ENCODE assay signal across 11 mouse cellular contexts in genomic region chr13:117062628-117063315, GRCm38 (mm10). TPM values are rescaled to one million over a fixed set of nuclear protein-coding genes. Genes with fewer than 3 reads are reported as not detected.
A peak's percentile ranks its signal among the peaks of the same experiment; 100 is the strongest.
DNase-seq lines count a peak whose midpoint lies in the region; ATAC-seq and TF ChIP-seq lines count a peak whose summit lies in the region.
"Had no signal": no experiment of that assay in that cellular context is flagged by ENCODE, and none has a peak within 500 bp of the region (broad histone marks: within the 10 kb centered on the region; RNA-seq: fewer than 3 reads in every experiment).

No protein-coding gene starts in this region.

- H3K4me2 ChIP-seq in lung, embryonic 14.5 days: peak overlapping the region; percentile 38
- H3K4me2 ChIP-seq in stomach, postnatal 0 days (replicated peaks; ENCODE audit: low read depth): peak overlapping the region; percentile 45
- H3K4me2 ChIP-seq: heart, embryonic 15.5 days had no signal

- H3K27me3 ChIP-seq in lung, embryonic 14.5 days (ENCODE audit: insufficient read depth, low read length): no peaks in the 10 kb centered on the region
- no peaks in the 10 kb centered on the region for H3K27me3 ChIP-seq in stomach, postnatal 0 days (ENCODE audit: control insufficient read depth, insufficient read depth, low read length)
- H3K27me3 ChIP-seq: heart, embryonic 15.5 days had no signal

- WGBS in lung, embryonic 14.5 days: 36% methylated on average over 17 of the region's 17 CpGs
- WGBS in stomach, postnatal 0 days: 37% methylated on average over 17 of the region's 17 CpGs

- no peaks in the 10 kb centered on the region for H3K36me3 ChIP-seq in lung, embryonic 14.5 days (ENCODE audit: insufficient read depth)
- H3K36me3 ChIP-seq in stomach, postnatal 0 days (ENCODE audit: control insufficient read depth, insufficient read depth, low read length): no peaks in the 10 kb centered on the region
- H3K36me3 ChIP-seq: heart, embryonic 15.5 days had no signal

- intact Hi-C loops in heart, postnatal 25 days (cut with DNase I): no loop called here

- H3K27ac ChIP-seq in lung, embryonic 14.5 days (ENCODE audit: low read depth): no peak overlapping the region
- H3K27ac ChIP-seq in stomach, postnatal 0 days (replicated peaks): peak overlapping the region; percentile 61; the same call in 1 of the 2 replicates
- H3K27ac ChIP-seq: heart, embryonic 15.5 days; liver, embryonic 14.5 days had no signal

- TF ChIP-seq CTCF in lung, embryonic 14.5 days (IDR thresholded peaks at IDR 0.05; ENCODE audit: low read depth): no peak
- no peak for TF ChIP-seq CTCF in stomach, postnatal 0 days (IDR thresholded peaks at IDR 0.05; ENCODE audit: low read depth)

- DNase-seq in heart, adult 18-20 months: peak; percentile 11 to 34
- DNase-seq in heart, postnatal 25 days (ENCODE audit: low spot score): no peak
- DNase-seq in urinary bladder, postnatal 14 days (ENCODE audit: low spot score): peak; percentile 4
- DNase-seq in urinary bladder, postnatal 10 days (ENCODE audit: low spot score): no peak
- DNase-seq in lung, embryonic 14.5 days: peak; percentile 72
- DNase-seq in stomach, postnatal 0 days (ENCODE audit: low spot score): no peak
- DNase-seq in spleen, postnatal 10 days (ENCODE audit: low spot score in 2 of 2): no peak
- DNase-seq: adrenal gland, postnatal 14 days had no signal

- H3K4me1 ChIP-seq in lung, embryonic 14.5 days (ENCODE audit: insufficient read depth): no peaks in the 10 kb centered on the region
- no peaks in the 10 kb centered on the region for H3K4me1 ChIP-seq in stomach, postnatal 0 days (replicated peaks; ENCODE audit: control insufficient read depth, insufficient read depth)
- H3K4me1 ChIP-seq: heart, embryonic 15.5 days had no signal

- no peaks in the 10 kb centered on the region for H3K9me3 ChIP-seq in lung, embryonic 14.5 days (ENCODE audit: low read depth, low read length)
- no peaks in the 10 kb centered on the region for H3K9me3 ChIP-seq in stomach, postnatal 0 days (ENCODE audit: control insufficient read depth, low read length)
- H3K9me3 ChIP-seq: heart, embryonic 15.5 days had no signal

- no peak for TF ChIP-seq EP300 in stomach, postnatal 0 days (optimal IDR thresholded peaks at IDR 0.05)

- no peak overlapping the region for H3K4me3 ChIP-seq in lung, embryonic 14.5 days (ENCODE audit: low read depth, low read length)
- peak overlapping the region; percentile 11; the same call in 1 of the 2 replicates for H3K4me3 ChIP-seq in stomach, postnatal 0 days (ENCODE audit: low read depth, low read length)
- H3K4me3 ChIP-seq: heart, embryonic 15.5 days had no signal

- H3K9ac ChIP-seq in lung, embryonic 14.5 days: no peak overlapping the region
- no peak overlapping the region for H3K9ac ChIP-seq in stomach, postnatal 0 days (ENCODE audit: low read length)
- H3K9ac ChIP-seq: heart, embryonic 15.5 days; liver, embryonic 14.5 days had no signal

- ATAC-seq in lung, embryonic 14.5 days (ENCODE audit: insufficient read depth): peak; percentile 87
- peak; percentile 38; the same call in 1 of the 2 replicates for ATAC-seq in stomach, postnatal 0 days (ENCODE audit: low FRiP score, low TSS enrichment)
- ATAC-seq in inflammation-experienced regulatory T-cells, adult 6 months: no peak

RNA-seq across cellular contexts. Expression of gene Parp8, which starts 37.4 kb away (rescaled TPM):
- total RNA-seq in heart, adult 18-20 months (2021): 1 to 10 TPM; 8.1 to 9.0 TPM
- 10 to 100 TPM in 1 of 2 experiments, 1 to 10 TPM in 1; 8.7 to 10.3 TPM for total RNA-seq in heart, postnatal 25 days (2021)
- 12.3 and 12.8 TPM in 2 replicates for polyA plus RNA-seq in lung, embryonic 14.5 days (2014; fragmentation: Nextera tagmentation; extraction: Ambion mirVana)
- polyA plus RNA-seq in stomach, postnatal 0 days (2015; fragmentation: Nextera tagmentation; extraction: Ambion mirVana): 6.1 and 6.7 TPM in 2 replicates
- 10 to 100 TPM; 12.0 to 28.7 (median 23.7) TPM for polyA plus RNA-seq in inflammation-experienced regulatory T-cells, adult 6 months (2017; shearing (Covaris generic))

Comparison
In these comparisons a context has a peak if more than half of its experiments do, and no peak if none do; other contexts are left out.
1. DNase-seq: peak in heart, adult 18-20 months (2 of 2), urinary bladder, postnatal 14 days (single experiment) and lung, embryonic 14.5 days (single experiment); none in heart, postnatal 25 days (single experiment), urinary bladder, postnatal 10 days (single experiment), stomach, postnatal 0 days (single experiment) and spleen, postnatal 10 days (0 of 2).